In genomic region chr5:51553671-51554070, GRCm38 (mm10) we compare ENCODE assay signal across 8 mouse cellular contexts. TPM values are rescaled to one million over a fixed set of nuclear protein-coding genes. Genes with fewer than 3 reads are reported as not detected.
DNase-seq lines count a peak whose midpoint lies in the region; ATAC-seq and TF ChIP-seq lines count a peak whose summit lies in the region.

No protein-coding gene starts in this region.

- H3K27ac ChIP-seq in gastrocnemius, adult 2 months: peak overlapping the region; percentile 85
- H3K27ac ChIP-seq in hindbrain, embryonic 16.5 days (ENCODE audit: low read depth, low read length): peak overlapping the region; percentile 36; the same call in 1 of the 2 replicates
- H3K27ac ChIP-seq in limb, embryonic 14.5 days (replicated peaks; ENCODE audit: low read depth, low read length): no peak overlapping the region
- no peak overlapping the region for H3K27ac ChIP-seq in midbrain, embryonic 14.5 days (replicated peaks; ENCODE audit: low read depth, low read length)

- TF ChIP-seq CTCF in gastrocnemius, adult 2 months (IDR thresholded peaks at IDR 0.05): no peak

- no peak for TF ChIP-seq POLR2A in limb, embryonic 14.5 days (IDR thresholded peaks at IDR 0.05; ENCODE audit: borderline replicate concordance, extremely low read depth, insufficient read depth, insufficient read length)

- peak; percentile 81 for ATAC-seq in hindbrain, embryonic 16.5 days
- peak; percentile 86 for ATAC-seq in limb, embryonic 14.5 days (ENCODE audit: low FRiP score, low read depth)
- peak; percentile 68 for ATAC-seq in midbrain, embryonic 14.5 days (ENCODE audit: low FRiP score, low TSS enrichment)
- ATAC-seq in erythroid progenitor cell, adult 5-6 weeks (replicated peaks; ENCODE audit: low FRiP score, poor library complexity, severe bottlenecking): no peak

- DNase-seq in right cerebral cortex, adult 2 months (ENCODE audit: low spot score in 2 of 2): peak; percentile 20 to 33
- DNase-seq in right cerebral cortex, postnatal 14 days: no peak
- DNase-seq in cerebellum, postnatal 10 days: peak; percentile 25 to 41
- DNase-seq in gastrocnemius, adult 2 months: peak; percentile 68
- DNase-seq in limb, embryonic 14.5 days (ENCODE audit: low spot score): peak; percentile 55
- DNase-seq in midbrain, embryonic 14.5 days: peak; percentile 57

- H3K27me3 ChIP-seq in hindbrain, embryonic 16.5 days (replicated peaks; ENCODE audit: control insufficient read depth, insufficient read depth, low read length): no peaks in the 10 kb centered on the region
- H3K27me3 ChIP-seq in limb, embryonic 14.5 days (ENCODE audit: control insufficient read depth, insufficient read depth, low read length): no peaks in the 10 kb centered on the region
- 0 out of 2 replicates have a peak, but pooled peaks cover 4% of the 10 kb centered on the region for H3K27me3 ChIP-seq in midbrain, embryonic 14.5 days (ENCODE audit: control insufficient read depth, insufficient read depth, low read length)

- H3K4me1 ChIP-seq in hindbrain, embryonic 16.5 days (ENCODE audit: control insufficient read depth, insufficient read depth, low read depth, low read length): peaks cover 11% of the 10 kb centered on the region
- H3K4me1 ChIP-seq in limb, embryonic 14.5 days (ENCODE audit: control insufficient read depth, insufficient read depth, low read length): peaks cover 9% of the 10 kb centered on the region; the same call in 1 of the 2 replicates
- peaks cover 15% of the 10 kb centered on the region for H3K4me1 ChIP-seq in midbrain, embryonic 14.5 days (ENCODE audit: control insufficient read depth, insufficient read depth, low read length)

- 3% methylated on average over 5 of the region's 5 CpGs for WGBS in hindbrain, embryonic 16.5 days
- 4% methylated on average over 5 of the region's 5 CpGs for WGBS in limb, embryonic 14.5 days
- 0% methylated on average over 5 of the region's 5 CpGs for WGBS in midbrain, embryonic 14.5 days

- no peaks in the 10 kb centered on the region for H3K9me3 ChIP-seq in hindbrain, embryonic 16.5 days (ENCODE audit: control insufficient read depth, low read length)
- H3K9me3 ChIP-seq in limb, embryonic 14.5 days (ENCODE audit: control insufficient read depth, low read length): no peaks in the 10 kb centered on the region
- no peaks in the 10 kb centered on the region for H3K9me3 ChIP-seq in midbrain, embryonic 14.5 days (ENCODE audit: control insufficient read depth, low read length)

- H3K36me3 ChIP-seq in hindbrain, embryonic 16.5 days (ENCODE audit: control insufficient read depth, insufficient read depth, low read length): no peaks in the 10 kb centered on the region
- H3K36me3 ChIP-seq in limb, embryonic 14.5 days (ENCODE audit: control insufficient read depth, insufficient read depth, low read length): no peaks in the 10 kb centered on the region
- H3K36me3 ChIP-seq in midbrain, embryonic 14.5 days (ENCODE audit: control insufficient read depth, insufficient read depth, low read length): no peaks in the 10 kb centered on the region

- H3K4me3 ChIP-seq in gastrocnemius, adult 2 months: peak overlapping the region; percentile 74
- H3K4me3 ChIP-seq in hindbrain, embryonic 16.5 days (ENCODE audit: low read length): peak overlapping the region; percentile 51
- peak overlapping the region; percentile 55 for H3K4me3 ChIP-seq in limb, embryonic 14.5 days (replicated peaks; ENCODE audit: low read length)
- peak overlapping the region; percentile 42 for H3K4me3 ChIP-seq in midbrain, embryonic 14.5 days (replicated peaks; ENCODE audit: low read depth, low read length)

- peak overlapping the region; percentile 35; the same call in 1 of the 2 replicates for H3K9ac ChIP-seq in hindbrain, embryonic 16.5 days (ENCODE audit: low read depth, low read length)
- 0 out of 2 replicates have a peak overlapping the region, but pooled peaks have one; percentile 9 for H3K9ac ChIP-seq in limb, embryonic 14.5 days (ENCODE audit: low read depth, low read length, severe bottlenecking)
- H3K9ac ChIP-seq in midbrain, embryonic 14.5 days (replicated peaks; ENCODE audit: low read length): no peak overlapping the region

- peak overlapping the region; percentile 60 for H3K4me2 ChIP-seq in hindbrain, embryonic 16.5 days (ENCODE audit: low read length)
- peak overlapping the region; percentile 52 for H3K4me2 ChIP-seq in limb, embryonic 14.5 days (replicated peaks; ENCODE audit: low read depth, low read length, severe bottlenecking)
- H3K4me2 ChIP-seq in midbrain, embryonic 14.5 days (ENCODE audit: low read length): peak overlapping the region; percentile 66

- intact Hi-C loops in gastrocnemius, adult 2 months (cut with DNase I): loop anchor here (2.0 to 10.0 kb wide), 4 partner anchors 17 to 511 kb away; no protein-coding TSS in a partner anchor

RNA-seq across cellular contexts. Expression of gene Ppargc1a, which starts 13.9 kb away (rescaled TPM):
- total RNA-seq in gastrocnemius, adult 2 months (2021): 10 to 100 TPM; 34.5 to 69.7 TPM
- polyA plus RNA-seq in hindbrain, embryonic 16.5 days (2015; fragmentation: Nextera tagmentation; extraction: Ambion mirVana): 13.3 and 21.6 TPM in 2 replicates
- polyA plus RNA-seq in limb, embryonic 14.5 days (2012; rRNA removed): 1.8 and 2.0 TPM in 2 replicates
- polyA plus RNA-seq in limb, embryonic 14.5 days (2014; fragmentation: Nextera tagmentation; extraction: Ambion mirVana): 2.9 and 3.8 TPM in 2 replicates
- polyA plus RNA-seq in midbrain, embryonic 14.5 days (2014; fragmentation: Nextera tagmentation; extraction: Ambion mirVana): 13.0 and 13.7 TPM in 2 replicates
- total RNA-seq in erythroid progenitor cell, adult 5-6 weeks (2015; ENCODE audit: low replicate concordance): not detected in 2 replicates
- total RNA-seq in erythroid progenitor cell, adult 5-6 weeks (2017; ENCODE audit: low replicate concordance): not detected in 2 replicates

Comparison
In these comparisons a context has a peak if more than half of its experiments do, and no peak if none do; other contexts are left out.
1. H3K27ac ChIP-seq: peak in gastrocnemius, adult 2 months (single experiment) and hindbrain, embryonic 16.5 days (single experiment); none in limb, embryonic 14.5 days (single experiment) and midbrain, embryonic 14.5 days (single experiment).
2. Peak in every context shown above with its lines, with median percentiles within 50 percentile points of each other: H3K4me3 ChIP-seq and H3K4me2 ChIP-seq.